Mouse (Mus musculus) G1E (cell line): ENCODE measurements around the gene C8b. TPM values are rescaled to one million over a fixed set of nuclear protein-coding genes. Genes with fewer than 3 reads are reported as not detected.

Source experiments
- ATAC-seq: 2 replicates; pipeline ENCODE4 v1.8.0; 2016; ENCODE audit warnings: mild to moderate bottlenecking; ENCODE audit not compliant: insufficient number of reproducible peaks, poor library complexity, low FRiP score, severe bottlenecking; ENCODE audit errors: extremely low read depth
- DNase-seq: peaks from one replicate; pipeline ENCODE4 v3.0.0; 2012; ENCODE audit warnings: low spot score
- H3K27me3 ChIP-seq: 2 replicates; pipeline ENCODE4 v1.6.1; 2012; ENCODE audit warnings: mild to moderate bottlenecking, low read length, inconsistent platforms; ENCODE audit not compliant: insufficient read depth
- H3K36me3 ChIP-seq: replicated peaks from 2 replicates; pipeline ENCODE3; 2012; ENCODE audit warnings: mild to moderate bottlenecking, inconsistent platforms
- H3K4me1 ChIP-seq: 2 replicates; pipeline ENCODE4 v1.6.1; 2012; ENCODE audit warnings: low read depth, low read length, inconsistent platforms, mixed read lengths; ENCODE audit not compliant: insufficient read depth
- H3K4me3 ChIP-seq: 2 replicates; pipeline ENCODE4 v1.5.1; 2012; ENCODE audit warnings: low read depth, mild to moderate bottlenecking, inconsistent platforms, low read length, moderate library complexity, mixed read lengths
- H3K9me3 ChIP-seq: replicated peaks from 2 replicates; pipeline ENCODE4 v1.6.1; 2012; ENCODE audit warnings: inconsistent platforms
- CTCF ChIP-seq: IDR thresholded peaks from 2 replicates; pipeline ENCODE4 v1.5.1; 2012; ENCODE audit warnings: low read depth, low read length, inconsistent platforms, mixed read lengths
- GATA1 ChIP-seq: IDR thresholded peaks from 2 replicates; pipeline ENCODE4 v1.6.1; 2012; ENCODE audit warnings: borderline replicate concordance, low read length, inconsistent platforms, mixed read lengths
- GATA2 ChIP-seq: IDR thresholded peaks from 2 replicates; pipeline ENCODE4 v1.6.1; 2012; ENCODE audit warnings: low read depth, low read length, inconsistent platforms, borderline replicate concordance
- POLR2AphosphoS5 ChIP-seq: IDR thresholded peaks from 2 replicates; pipeline ENCODE4 v1.6.1; 2012; ENCODE audit warnings: low read depth, low read length, inconsistent platforms; ENCODE audit not compliant: insufficient replicate concordance
- TAL1 ChIP-seq: conservative IDR thresholded peaks from 2 replicates; pipeline ENCODE4 v1.6.1; 2012; ENCODE audit warnings: low read depth, low read length, inconsistent platforms, mixed read lengths
- polyA plus RNA-seq: library from polyadenylated mRNA; stranded (reverse); fragments of >175 nt; gene quantifications from 2 replicates; pipeline ENCODE4 v1.2.3, GENCODE M21; 2012
- total RNA-seq, 2 experiments: library from RNA; stranded (forward) in 1 of 2; stranded (reverse) in 1 of 2; fragments of 200-1000 nt in 1 of 2; fragments of >200 nt in 1 of 2; fragmentation: Nextera tagmentation in 1 of 2; gene quantifications; 2 replicates each; pipeline ENCODE4 v1.2.3; 2014 to 2017

Gene C8b
- total and polyA plus RNA-seq, 3 experiments = 0.16 TPM; not detected in 2

DNA sequence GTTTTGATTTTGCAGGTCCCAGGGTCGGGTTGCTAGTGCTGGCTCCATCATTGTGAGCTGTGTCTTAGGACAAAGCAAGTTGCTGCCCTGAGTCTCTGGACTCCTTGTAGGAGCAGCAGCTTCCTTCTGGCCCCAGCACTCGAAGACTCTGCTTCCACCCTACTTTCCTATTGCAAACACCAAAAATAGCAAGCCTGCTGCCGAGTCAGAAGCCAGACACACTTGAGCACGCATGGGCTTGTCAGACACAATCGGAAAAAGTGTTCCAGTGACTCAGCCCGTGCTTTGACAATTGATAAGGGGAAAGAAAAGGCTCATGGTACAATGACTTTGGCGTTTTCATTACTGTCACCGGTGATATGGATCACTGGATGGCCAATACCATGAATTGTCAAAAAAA lies 36.9 kb upstream of the C8b start:
- H3K4me1 ChIP-seq = no peaks in the 10 kb centered on the region
- H3K36me3 ChIP-seq = no peaks in the 10 kb centered on the region
- H3K27me3 ChIP-seq = no peaks in the 10 kb centered on the region
- no peak overlapping the region for H3K4me3 ChIP-seq
- peaks cover 52% of the 10 kb centered on the region for H3K9me3 ChIP-seq
- no peak for ATAC-seq
- DNase-seq = no peak
- no peak for TF ChIP-seq TAL1
- no peak for TF ChIP-seq POLR2AphosphoS5
- no peak for TF ChIP-seq GATA2
- TF ChIP-seq CTCF = no peak
- TF ChIP-seq GATA1 = no peak

DNA sequence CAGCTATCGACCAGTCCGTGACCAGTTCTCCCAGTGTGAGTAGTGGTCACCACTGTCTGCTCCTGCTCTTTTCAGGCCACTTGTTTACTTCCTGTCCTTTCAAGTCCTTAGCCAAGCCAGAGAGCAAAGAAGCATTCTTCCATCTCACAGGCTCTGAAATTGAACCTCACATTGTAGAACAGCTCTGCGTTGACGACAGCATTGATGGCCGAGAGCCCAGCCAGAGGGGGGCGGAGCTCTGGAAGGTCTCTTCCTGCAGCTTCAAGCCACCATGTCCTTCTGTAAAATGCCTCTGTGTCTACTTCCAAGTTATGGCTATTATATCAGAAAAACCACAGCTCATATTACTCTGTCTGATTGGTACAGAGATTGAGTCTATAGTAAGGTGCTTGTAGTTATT lies 19.6 kb upstream of the C8b start:
- no peak overlapping the region for H3K4me3 ChIP-seq
- no peak for DNase-seq
- H3K27me3 ChIP-seq = no peaks in the 10 kb centered on the region
- no peaks in the 10 kb centered on the region for H3K4me1 ChIP-seq
- peaks cover 44% of the 10 kb centered on the region for H3K9me3 ChIP-seq
- TF ChIP-seq POLR2AphosphoS5 (no peak), CTCF (no peak), TAL1 (no peak), GATA2 (no peak), GATA1 (no peak)
- H3K36me3 ChIP-seq = no peaks in the 10 kb centered on the region
- ATAC-seq = no peak

DNA sequence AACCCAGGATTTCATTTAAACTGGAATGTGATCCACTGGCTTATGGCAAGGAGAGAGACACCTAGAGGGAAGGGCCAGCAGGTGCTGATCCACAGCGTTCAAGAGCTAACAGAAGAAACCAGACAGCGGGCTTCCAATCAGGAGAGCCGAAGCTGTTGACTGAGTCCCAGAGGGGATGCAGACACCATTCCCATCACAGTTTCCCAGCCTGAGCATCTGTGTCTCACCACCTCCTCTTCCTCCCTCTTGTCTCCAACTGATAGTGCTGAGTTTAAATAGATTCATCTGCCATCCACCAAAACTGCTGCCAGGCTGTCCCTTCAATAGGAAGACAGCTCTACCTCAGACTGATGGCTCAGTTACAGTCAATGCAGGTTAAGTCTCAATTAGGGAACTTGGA lies 12.0 kb upstream of the C8b start:
- Histone ChIP-seq H3K9me3 (peaks cover 49% of the 10 kb centered on the region), H3K4me3 (no peak overlapping the region), H3K27me3 (no peaks in the 10 kb centered on the region), H3K36me3 (no peaks in the 10 kb centered on the region), H3K4me1 (no peaks in the 10 kb centered on the region)
- DNase-seq (no peak), ATAC-seq (no peak)
- no peak for TF ChIP-seq GATA2
- TF ChIP-seq TAL1 = no peak
- TF ChIP-seq GATA1 = no peak
- no peak for TF ChIP-seq CTCF
- no peak for TF ChIP-seq POLR2AphosphoS5

DNA sequence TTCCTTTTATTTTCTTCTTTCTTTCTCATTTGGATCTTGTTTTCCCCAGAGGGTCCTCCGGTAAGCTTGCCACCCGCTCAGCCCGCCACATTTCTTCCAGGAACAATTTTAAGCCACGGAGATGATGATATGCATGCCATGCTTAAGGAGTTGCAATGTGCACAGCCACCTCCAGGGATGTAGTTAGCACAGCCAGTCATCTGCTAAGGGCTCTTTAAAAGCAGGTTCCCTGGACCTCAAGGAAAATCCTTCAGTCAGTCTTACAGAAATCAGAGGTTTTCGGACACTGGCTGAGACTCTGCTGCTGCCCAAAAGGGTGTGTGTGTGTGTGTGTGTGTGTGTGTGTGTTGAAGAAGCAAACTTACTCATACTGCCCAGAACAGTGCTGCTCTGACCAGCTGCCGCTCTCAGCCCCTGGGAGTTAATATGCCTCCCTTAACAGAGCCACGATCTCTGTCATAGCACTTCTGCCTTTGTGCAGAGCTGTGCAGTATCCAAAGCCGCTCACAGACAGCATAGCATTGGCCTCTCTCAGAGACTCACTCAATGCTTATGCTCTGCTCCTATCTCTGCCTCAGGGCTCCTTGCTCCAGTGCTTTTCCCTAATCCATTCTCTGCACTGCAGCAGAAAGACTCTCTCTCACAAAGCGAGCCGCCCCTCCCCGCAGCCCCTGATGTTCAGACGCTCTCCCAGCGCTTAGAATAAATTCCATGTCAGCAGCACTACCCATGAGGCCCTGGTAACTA lies 5.1 kb upstream of the C8b start:
- TF ChIP-seq CTCF = no peak
- TF ChIP-seq POLR2AphosphoS5 = no peak
- TF ChIP-seq TAL1 = no peak
- no peak for TF ChIP-seq GATA2
- no peak for TF ChIP-seq GATA1

DNA sequence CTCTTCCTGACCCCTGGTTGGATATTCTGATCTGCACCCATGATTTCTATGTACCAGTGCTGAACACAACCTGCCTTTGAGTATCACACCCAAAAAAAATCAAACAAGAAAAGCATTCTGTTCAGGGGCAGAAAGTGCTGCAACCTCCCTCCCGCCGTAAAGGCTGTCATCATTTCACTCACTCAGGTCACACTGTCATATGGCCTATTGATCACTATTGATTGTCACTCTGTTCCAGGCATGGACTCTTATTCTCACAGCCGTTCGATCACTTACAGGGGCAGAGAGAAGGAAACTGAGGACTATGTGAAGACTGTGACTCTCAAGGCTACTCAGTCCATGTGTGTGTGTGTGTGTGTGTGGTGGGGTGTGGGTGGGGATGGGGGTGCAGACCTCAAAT lies 2.1 kb downstream of the C8b start:
- DNase-seq (no peak), ATAC-seq (no peak)
- Histone ChIP-seq H3K9me3 (peaks cover 62% of the 10 kb centered on the region), H3K4me1 (no peaks in the 10 kb centered on the region), H3K4me3 (no peak overlapping the region), H3K36me3 (no peaks in the 10 kb centered on the region), H3K27me3 (no peaks in the 10 kb centered on the region)
- no peak for TF ChIP-seq POLR2AphosphoS5
- TF ChIP-seq TAL1 = no peak
- TF ChIP-seq CTCF = no peak
- TF ChIP-seq GATA2 = no peak
- TF ChIP-seq GATA1 = no peak

More for the DNA sequence above, 5.1 kb upstream of the C8b start:
- H3K27me3 ChIP-seq = no peaks in the 10 kb centered on the region
- no peaks in the 10 kb centered on the region for H3K36me3 ChIP-seq
- no peak overlapping the region for H3K4me3 ChIP-seq
- no peak for DNase-seq
- H3K9me3 ChIP-seq = peaks cover 59% of the 10 kb centered on the region
- no peak for ATAC-seq
- no peaks in the 10 kb centered on the region for H3K4me1 ChIP-seq

DNA sequence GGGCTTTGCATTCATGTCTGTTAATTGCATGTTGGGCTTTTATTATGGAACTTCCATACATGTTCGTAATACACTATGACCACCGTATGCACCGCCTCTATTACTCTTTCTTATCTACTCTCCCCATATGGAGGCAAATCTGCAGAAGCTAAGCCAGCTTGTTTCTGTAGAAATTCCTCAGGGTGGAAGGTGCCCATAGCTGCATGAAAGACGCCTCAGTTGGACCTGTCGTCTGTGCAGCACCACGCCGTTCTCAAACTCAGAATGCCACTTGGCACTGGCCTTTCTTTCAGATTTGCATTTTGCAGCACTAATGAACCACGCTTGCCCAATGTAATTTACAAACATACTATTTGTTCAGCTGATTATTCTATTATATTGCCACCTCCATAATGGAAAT lies 3.5 kb downstream of the C8b start:
- TF ChIP-seq GATA1 (no peak), CTCF (no peak), POLR2AphosphoS5 (no peak), TAL1 (no peak), GATA2 (no peak)
- Histone ChIP-seq H3K27me3 (no peaks in the 10 kb centered on the region), H3K9me3 (peaks cover 67% of the 10 kb centered on the region), H3K4me3 (no peak overlapping the region), H3K36me3 (no peaks in the 10 kb centered on the region), H3K4me1 (no peaks in the 10 kb centered on the region)
- ATAC-seq (no peak), DNase-seq (no peak)

DNA sequence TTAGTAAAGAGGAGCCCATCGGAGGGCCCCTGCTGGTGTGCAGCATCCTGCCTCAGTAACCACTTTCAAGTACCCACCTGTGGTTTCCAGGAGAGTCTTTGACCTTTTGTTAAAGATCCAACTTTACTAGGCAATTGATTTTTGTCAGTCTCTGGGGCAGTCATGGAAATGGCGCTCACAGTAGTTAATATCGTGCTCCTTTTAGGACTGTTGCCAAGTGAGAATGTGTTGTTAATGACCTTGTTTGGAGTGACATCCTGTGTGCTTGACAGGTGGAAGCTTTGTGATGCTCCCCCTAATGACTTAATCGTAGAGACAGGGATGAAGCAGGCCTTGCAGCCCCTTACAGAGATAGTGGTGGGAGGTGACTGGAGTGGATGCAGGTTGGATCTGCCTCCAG lies 4.2 kb downstream of the C8b start:
- no peaks in the 10 kb centered on the region for H3K4me1 ChIP-seq
- no peak for ATAC-seq

More for the DNA sequence above, 4.2 kb downstream of the C8b start:
- TF ChIP-seq CTCF (no peak), TAL1 (no peak), POLR2AphosphoS5 (no peak), GATA1 (no peak), GATA2 (no peak)
- H3K27me3 ChIP-seq = no peaks in the 10 kb centered on the region
- H3K4me3 ChIP-seq = no peak overlapping the region
- peaks cover 67% of the 10 kb centered on the region for H3K9me3 ChIP-seq
- H3K36me3 ChIP-seq = no peaks in the 10 kb centered on the region
- no peak for DNase-seq
